Mouse (Mus musculus) stomach, embryonic 15.5 days (tissue): ENCODE measurements around the gene Srsf10. TPM values are rescaled to one million over a fixed set of nuclear protein-coding genes. Genes with fewer than 3 reads are reported as not detected.

Source experiments
- ATAC-seq: fragments of 200-750 bp; cut with Nextera tagmentation; 2 replicates; pipeline ENCODE4 v1.8.0; 2017; ENCODE audit warnings: low read depth, moderate number of reproducible peaks, moderate TSS enrichment; ENCODE audit not compliant: insufficient read depth, low FRiP score
- H3K27ac ChIP-seq: fragments of 300-500 bp; sonication (generic); 2 replicates; pipeline ENCODE4 v1.5.1; 2015; ENCODE audit warnings: mild to moderate bottlenecking, inconsistent platforms
- H3K27me3 ChIP-seq: fragments of 300-500 bp; sonication (generic); replicated peaks from 2 replicates; pipeline ENCODE4 v1.6.1; 2015; ENCODE audit warnings: inconsistent platforms
- H3K36me3 ChIP-seq: fragments of 300-500 bp; sonication (generic); 2 replicates; pipeline ENCODE4 v1.6.1; 2015; ENCODE audit warnings: inconsistent platforms
- H3K4me1 ChIP-seq: fragments of 300-500 bp; sonication (generic); 2 replicates; pipeline ENCODE4 v1.6.1; 2015; ENCODE audit warnings: inconsistent platforms
- H3K4me2 ChIP-seq: fragments of 300-500 bp; sonication (generic); 2 replicates; pipeline ENCODE4 v1.6.1; 2015; ENCODE audit warnings: mild to moderate bottlenecking, inconsistent platforms
- H3K4me3 ChIP-seq: fragments of 300-500 bp; sonication (generic); replicated peaks from 2 replicates; pipeline ENCODE4 v1.5.1; 2015; ENCODE audit warnings: inconsistent platforms
- H3K9ac ChIP-seq: fragments of 300-500 bp; sonication (generic); 2 replicates; pipeline ENCODE4 v1.6.1; 2015; ENCODE audit warnings: inconsistent platforms
- H3K9me3 ChIP-seq: fragments of 300-500 bp; sonication (generic); 2 replicates; pipeline ENCODE4 v1.6.1; 2016; ENCODE audit warnings: inconsistent platforms
- WGBS: fragments of 180-500 bp; shearing (Covaris S2); methylation state at CpG from one replicate; pipeline ENCODE4 v1.1.7; 2015; 5-methylcytosine and 5-hydroxymethylcytosine counted together
- polyA plus RNA-seq: library from polyadenylated mRNA; unstranded; fragments of >200 nt; fragmentation: Nextera tagmentation; extraction: Ambion mirVana; gene quantifications from 2 replicates; pipeline ENCODE4 v1.2.1, GENCODE M21; 2015

The Srsf10 gene
- polyA plus RNA-seq, result 204 and 211 TPM in 2 replicates

GRCm38 (mm10) chr4:135855536-135856222 is at the start of gene Srsf10:
Srsf10 (plus strand) TSS chr4:135855747.
- peak within 1 kb of the TSS; percentile 90 for H3K4me3 ChIP-seq
- H3K4me1 ChIP-seq, result peaks cover 23% of the 10 kb centered on the region
- peak; percentile 94 for ATAC-seq
- H3K4me2 ChIP-seq, result peak within 1 kb of the TSS; percentile 80
- peak within 1 kb of the TSS; percentile 97 for H3K9ac ChIP-seq
- H3K36me3 ChIP-seq, result no peaks in the 10 kb centered on the region; the same call in 1 of the 2 replicates
- WGBS, result under 1% methylated on average over 65 of the region's 67 CpGs
- H3K27ac ChIP-seq, result peak within 1 kb of the TSS; percentile 100
- no peaks in the 10 kb centered on the region for H3K27me3 ChIP-seq
- no peaks in the 10 kb centered on the region for H3K9me3 ChIP-seq

GRCm38 (mm10) chr4:135814896-135815295 is 40.7 kb upstream of the Srsf10 start:
- no peak overlapping the region for H3K27ac ChIP-seq
- H3K4me1 ChIP-seq, result no peaks in the 10 kb centered on the region
- H3K27me3 ChIP-seq, result no peaks in the 10 kb centered on the region
- no peak overlapping the region for H3K4me2 ChIP-seq
- no peak overlapping the region for H3K4me3 ChIP-seq
- H3K36me3 ChIP-seq, result no peaks in the 10 kb centered on the region
- ATAC-seq, result no peak
- no peak overlapping the region for H3K9ac ChIP-seq
- H3K9me3 ChIP-seq, result no peaks in the 10 kb centered on the region
- WGBS, result 72% methylated on average over 7 of the region's 7 CpGs

- Histone ChIP-seq H3K9me3 (no peaks in the 10 kb centered on the region), H3K27ac (no peak overlapping the region), H3K9ac (no peak overlapping the region), H3K36me3 (no peaks in the 10 kb centered on the region), H3K27me3 (no peaks in the 10 kb centered on the region), H3K4me1 (no peaks in the 10 kb centered on the region), H3K4me3 (no peak overlapping the region), H3K4me2 (no peak overlapping the region)
- 35% methylated on average over 12 of the region's 12 CpGs for WGBS
- no peak; the same call in 1 of the 2 replicates for ATAC-seq
Observed at GRCm38 (mm10) chr4:135816905-135817622, 38.5 kb upstream of the Srsf10 start.

- no peaks in the 10 kb centered on the region for H3K9me3 ChIP-seq
- no peaks in the 10 kb centered on the region for H3K36me3 ChIP-seq
- no peak overlapping the region for H3K9ac ChIP-seq
- no peak overlapping the region for H3K27ac ChIP-seq
- ATAC-seq, result no peak
- no peaks in the 10 kb centered on the region for H3K27me3 ChIP-seq
- no peak overlapping the region for H3K4me2 ChIP-seq
- 72% methylated on average over 3 of the region's 3 CpGs for WGBS
- no peak overlapping the region for H3K4me3 ChIP-seq
- no peaks in the 10 kb centered on the region for H3K4me1 ChIP-seq
Observed at GRCm38 (mm10) chr4:135818366-135818765, 37.2 kb upstream of the Srsf10 start.

- H3K9me3 ChIP-seq, result no peaks in the 10 kb centered on the region
- no peak for ATAC-seq
- no peak overlapping the region for H3K4me3 ChIP-seq
- no peak overlapping the region for H3K9ac ChIP-seq
- H3K4me2 ChIP-seq, result no peak overlapping the region
- peak overlapping the region; percentile 42; the same call in 1 of the 2 replicates for H3K27ac ChIP-seq
- 44% methylated on average over 17 of the region's 17 CpGs for WGBS
- H3K4me1 ChIP-seq, result no peaks in the 10 kb centered on the region
- no peaks in the 10 kb centered on the region for H3K36me3 ChIP-seq
- no peaks in the 10 kb centered on the region for H3K27me3 ChIP-seq
Observed at GRCm38 (mm10) chr4:135819826-135820526, 35.6 kb upstream of the Srsf10 start.

- no peak for ATAC-seq
- 87% methylated on average over 4 of the region's 4 CpGs for whole genome bisulfite sequencing
- H3K36me3 ChIP-seq, result no peaks in the 10 kb centered on the region
- H3K4me2 ChIP-seq, result no peak overlapping the region
- H3K27me3 ChIP-seq, result no peaks in the 10 kb centered on the region
- no peaks in the 10 kb centered on the region for H3K4me1 ChIP-seq
- no peak overlapping the region for H3K27ac ChIP-seq
- no peaks in the 10 kb centered on the region for H3K9me3 ChIP-seq
- no peak overlapping the region for H3K4me3 ChIP-seq
- H3K9ac ChIP-seq, result no peak overlapping the region
Observed at GRCm38 (mm10) chr4:135821772-135822171, 33.8 kb upstream of the Srsf10 start.

- H3K27ac ChIP-seq, result no peak overlapping the region
- H3K4me2 ChIP-seq, result no peak overlapping the region
- no peaks in the 10 kb centered on the region for H3K4me1 ChIP-seq
- H3K27me3 ChIP-seq, result no peaks in the 10 kb centered on the region
- no peaks in the 10 kb centered on the region for H3K36me3 ChIP-seq
- H3K9ac ChIP-seq, result no peak overlapping the region
- H3K4me3 ChIP-seq, result no peak overlapping the region
- 66% methylated on average over 2 of the region's 2 CpGs for WGBS
- no peak for ATAC-seq
- H3K9me3 ChIP-seq, result no peaks in the 10 kb centered on the region
Observed at GRCm38 (mm10) chr4:135823298-135823697, 32.2 kb upstream of the Srsf10 start.

- Histone ChIP-seq H3K4me3 (no peak overlapping the region), H3K36me3 (no peaks in the 10 kb centered on the region), H3K9ac (no peak overlapping the region), H3K27ac (0 out of 2 replicates have a peak overlapping the region, but pooled peaks have one; percentile 21), H3K9me3 (no peaks in the 10 kb centered on the region), H3K4me2 (no peak overlapping the region), H3K27me3 (no peaks in the 10 kb centered on the region), H3K4me1 (0 out of 2 replicates have a peak, but pooled peaks cover 6% of the 10 kb centered on the region)
- WGBS, result 51% methylated on average over 8 of the region's 8 CpGs
- no peak for ATAC-seq
Observed at GRCm38 (mm10) chr4:135824254-135824653, 31.3 kb upstream of the Srsf10 start.

GRCm38 (mm10) chr4:135828491-135828890 is 27.1 kb upstream of the Srsf10 start:
- H3K4me2 ChIP-seq, result peak overlapping the region; percentile 28; the same call in 1 of the 2 replicates
- H3K9ac ChIP-seq, result no peak overlapping the region
- no peaks in the 10 kb centered on the region for H3K27me3 ChIP-seq
- no peaks in the 10 kb centered on the region for H3K9me3 ChIP-seq
- no peak overlapping the region for H3K4me3 ChIP-seq
- ATAC-seq, result peak; percentile 69; the same call in 1 of the 2 replicates
- peak overlapping the region; percentile 82 for H3K27ac ChIP-seq
- WGBS, result 21% methylated on average over 11 of the region's 11 CpGs
- H3K4me1 ChIP-seq, result 0 out of 2 replicates have a peak, but pooled peaks cover 9% of the 10 kb centered on the region
- no peaks in the 10 kb centered on the region for H3K36me3 ChIP-seq

GRCm38 (mm10) chr4:135832070-135832469 is 23.5 kb upstream of the Srsf10 start:
- no peak overlapping the region for H3K4me3 ChIP-seq
- ATAC-seq, result no peak
- no peaks in the 10 kb centered on the region for H3K36me3 ChIP-seq
- H3K27me3 ChIP-seq, result no peaks in the 10 kb centered on the region
- H3K4me2 ChIP-seq, result no peak overlapping the region
- no peak overlapping the region for H3K9ac ChIP-seq
- WGBS, result 65% methylated on average over 11 of the region's 11 CpGs
- H3K9me3 ChIP-seq, result no peaks in the 10 kb centered on the region
- H3K27ac ChIP-seq, result no peak overlapping the region
- 0 out of 2 replicates have a peak, but pooled peaks cover 9% of the 10 kb centered on the region for H3K4me1 ChIP-seq

- peak; percentile 47; the same call in 1 of the 2 replicates for ATAC-seq
- WGBS, result 49% methylated on average over 12 of the region's 12 CpGs
- no peaks in the 10 kb centered on the region for H3K36me3 ChIP-seq
- H3K27me3 ChIP-seq, result no peaks in the 10 kb centered on the region
- no peak overlapping the region for H3K4me2 ChIP-seq
- no peak overlapping the region for H3K4me3 ChIP-seq
- H3K9me3 ChIP-seq, result no peaks in the 10 kb centered on the region
- no peak overlapping the region for H3K9ac ChIP-seq
- 0 out of 2 replicates have a peak, but pooled peaks cover 9% of the 10 kb centered on the region for H3K4me1 ChIP-seq
- no peak overlapping the region for H3K27ac ChIP-seq
Observed at GRCm38 (mm10) chr4:135833301-135834123, 22.0 kb upstream of the Srsf10 start.
